ENCODE assay signal across 14 mouse cellular contexts in genomic region chr11:22850077-22850476, GRCm38 (mm10). TPM values are rescaled to one million over a fixed set of nuclear protein-coding genes. Genes with fewer than 3 reads are reported as not detected.
DNase-seq lines count a peak whose midpoint lies in the region; ATAC-seq and TF ChIP-seq lines count a peak whose summit lies in the region.
"Had no signal": no experiment of that assay in that cellular context is flagged by ENCODE, and none has a peak within 500 bp of the region (broad histone marks: within the 10 kb centered on the region; RNA-seq: fewer than 3 reads in every experiment).

No protein-coding gene starts in this region.

- TF ChIP-seq CTCF in E14TG2a.4 (conservative IDR thresholded peaks at IDR 0.05; ENCODE audit: low read length), result no peak

- peaks cover 98% of the 10 kb centered on the region for H3K4me1 ChIP-seq in E14TG2a.4 (replicated peaks; ENCODE audit: low read depth, low read length)
- peaks cover 95% of the 10 kb centered on the region for H3K4me1 ChIP-seq in liver, embryonic 13.5 days (replicated peaks)
- peaks cover 15% of the 10 kb centered on the region for H3K4me1 ChIP-seq in midbrain, embryonic 10.5 days

- no peak for ATAC-seq in liver, embryonic 13.5 days (ENCODE audit: low read depth)
- ATAC-seq in erythroid progenitor cell, adult 5-6 weeks (replicated peaks; ENCODE audit: low FRiP score, poor library complexity, severe bottlenecking), result no peak
- ATAC-seq: forebrain, embryonic 14.5 days; hindbrain, embryonic 16.5 days had no signal

- H3K36me3 ChIP-seq in E14TG2a.4 (ENCODE audit: insufficient read depth, low read length), result peaks cover 39% of the 10 kb centered on the region
- no peaks in the 10 kb centered on the region for H3K36me3 ChIP-seq in liver, embryonic 13.5 days
- H3K36me3 ChIP-seq in midbrain, embryonic 10.5 days, result no peaks in the 10 kb centered on the region
- H3K36me3 ChIP-seq: neural tube, embryonic 12.5 days had no signal

- no peaks in the 10 kb centered on the region for H3K9me3 ChIP-seq in E14TG2a.4 (ENCODE audit: low read length)
- H3K9me3 ChIP-seq in liver, embryonic 13.5 days (replicated peaks), result no peaks in the 10 kb centered on the region
- H3K9me3 ChIP-seq in midbrain, embryonic 10.5 days (replicated peaks), result no peaks in the 10 kb centered on the region
- H3K9me3 ChIP-seq: neural tube, embryonic 12.5 days had no signal

- no peak overlapping the region for H3K9ac ChIP-seq in liver, embryonic 13.5 days
- H3K9ac ChIP-seq: neural tube, embryonic 12.5 days had no signal

- WGBS in liver, embryonic 13.5 days (ENCODE audit: insufficient replicate concordance), result 48% methylated on average over 4 of the region's 4 CpGs
- WGBS in midbrain, embryonic 10.5 days, result 88% methylated on average over 4 of the region's 4 CpGs

- 0 out of 2 replicates have a peak overlapping the region, but pooled peaks have one; percentile 25 for H3K27ac ChIP-seq in liver, embryonic 13.5 days
- H3K27ac ChIP-seq in midbrain, embryonic 10.5 days (replicated peaks), result no peak overlapping the region
- H3K27ac ChIP-seq: neural tube, embryonic 12.5 days had no signal

- no peaks in the 10 kb centered on the region for H3K27me3 ChIP-seq in E14TG2a.4 (ENCODE audit: insufficient read depth, low read length)
- no peaks in the 10 kb centered on the region for H3K27me3 ChIP-seq in liver, embryonic 13.5 days
- H3K27me3 ChIP-seq in midbrain, embryonic 10.5 days (ENCODE audit: low read depth, poor library complexity, severe bottlenecking), result no peaks in the 10 kb centered on the region
- H3K27me3 ChIP-seq: neural tube, embryonic 12.5 days had no signal

- no peak overlapping the region for H3K4me2 ChIP-seq in liver, embryonic 13.5 days
- H3K4me2 ChIP-seq: neural tube, embryonic 12.5 days had no signal

- H3K4me3 ChIP-seq in E14TG2a.4 (replicated peaks; ENCODE audit: low read length), result peak overlapping the region; percentile 61
- H3K4me3 ChIP-seq in liver, embryonic 13.5 days (replicated peaks), result no peak overlapping the region
- H3K4me3 ChIP-seq in midbrain, embryonic 10.5 days, result no peak overlapping the region
- H3K4me3 ChIP-seq: neural tube, embryonic 12.5 days had no signal

- DNase-seq in kidney, adult 11 months, result peak; percentile 81
- no peak for DNase-seq in kidney, postnatal 4 days
- peak; percentile 31 for DNase-seq in brain, adult 2 months (ENCODE audit: low read depth, low spot score)
- DNase-seq in liver, embryonic 13.5 days, result no peak
- DNase-seq in cerebellum, adult 8-10 months, result no peak
- DNase-seq in midbrain, embryonic 10.5 days (ENCODE audit: low spot score), result no peak
- DNase-seq: cerebellum, adult 18-20 months; gastrocnemius, postnatal 25 days; thymus, adult 2 months had no signal

RNA-seq across cellular contexts. Expression of gene B3gnt2, which starts 10.7 kb away (rescaled TPM):
- polyA plus RNA-seq in liver, embryonic 13.5 days (2015; fragmentation: Nextera tagmentation; extraction: Ambion mirVana), result 4.8 TPM in 2 replicates
- 1.9 and 2.7 TPM in 2 replicates for polyA plus RNA-seq in midbrain, embryonic 10.5 days (2016; fragmentation: Nextera tagmentation; extraction: Ambion mirVana)
- 0.42 TPM in 1 of 2 replicates, not detected in the other for total RNA-seq in erythroid progenitor cell, adult 5-6 weeks (2015; ENCODE audit: low replicate concordance)
- total RNA-seq in erythroid progenitor cell, adult 5-6 weeks (2017; ENCODE audit: low replicate concordance), result 4.4 and 11.2 TPM in 2 replicates

Comparison
In these comparisons a context has a peak if more than half of its experiments do, and no peak if none do; other contexts are left out.
1. DNase-seq: peak in kidney, adult 11 months (single experiment) and brain, adult 2 months (single experiment); none in kidney, postnatal 4 days (0 of 2), liver, embryonic 13.5 days (single experiment), cerebellum, adult 8-10 months (single experiment) and midbrain, embryonic 10.5 days (single experiment).